Comparison of ENCODE assay signal across 8 mouse cellular contexts in the genomic region with DNA sequence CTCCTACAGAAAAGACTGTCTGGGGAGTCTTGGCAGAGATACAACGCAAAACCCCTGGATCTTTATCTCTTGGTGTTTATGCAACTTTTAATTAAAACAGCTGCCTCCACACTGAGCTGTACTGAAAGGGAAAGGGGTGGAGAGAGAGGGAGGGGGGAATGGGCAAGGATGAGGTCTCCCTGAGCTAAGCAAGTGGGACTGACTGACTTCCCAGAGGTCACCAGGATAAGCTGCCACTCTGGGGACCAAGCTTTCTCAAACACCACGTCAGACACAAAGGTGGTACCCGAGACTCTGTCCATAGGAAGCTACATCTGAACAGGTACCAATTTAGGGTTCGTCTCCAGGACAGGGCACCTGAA. TPM values are rescaled to one million over a fixed set of nuclear protein-coding genes. Genes with fewer than 3 reads are reported as not detected.
A peak's percentile ranks its signal among the peaks of the same experiment; 100 is the strongest.
DNase-seq lines count a peak whose midpoint lies in the region; ATAC-seq lines count a peak whose summit lies in the region.
"Had no signal": no experiment of that assay in that cellular context is flagged by ENCODE, and none has a peak within 500 bp of the region (broad histone marks: within the 10 kb centered on the region; RNA-seq: fewer than 3 reads in every experiment).

No protein-coding gene starts in this region.

- no peak overlapping the region for H3K4me2 ChIP-seq in lung, embryonic 15.5 days
- H3K4me2 ChIP-seq in forebrain, embryonic 16.5 days (ENCODE audit: low read length) = no peak overlapping the region
- H3K4me2 ChIP-seq in stomach, embryonic 15.5 days = no peak overlapping the region

- ATAC-seq in lung, embryonic 15.5 days (ENCODE audit: borderline replicate concordance, extremely low read depth, low FRiP score, low TSS enrichment) = peak; percentile 46; the same call in 1 of the 2 replicates
- ATAC-seq in forebrain, embryonic 16.5 days = peak; percentile 41; the same call in 1 of the 2 replicates
- ATAC-seq in stomach, embryonic 15.5 days (ENCODE audit: insufficient read depth, low FRiP score, low read depth) = no peak

- no peak overlapping the region for H3K9ac ChIP-seq in lung, embryonic 15.5 days
- no peak overlapping the region for H3K9ac ChIP-seq in forebrain, embryonic 16.5 days (replicated peaks; ENCODE audit: low read depth, low read length)
- H3K9ac ChIP-seq in stomach, embryonic 15.5 days = no peak overlapping the region
- H3K9ac ChIP-seq: liver, embryonic 14.5 days had no signal

- 56% methylated on average over 4 of the region's 4 CpGs for WGBS in lung, embryonic 15.5 days
- WGBS in forebrain, embryonic 16.5 days = 31% methylated on average over 4 of the region's 4 CpGs
- WGBS in limb, embryonic 10.5 days = 65% methylated on average over 4 of the region's 4 CpGs
- 48% methylated on average over 4 of the region's 4 CpGs for WGBS in stomach, embryonic 15.5 days

- intact Hi-C loops in gastrocnemius, postnatal 14 days (cut with DNase I; ENCODE audit: low total_unique reads) = no loop called here

- no peaks in the 10 kb centered on the region for H3K36me3 ChIP-seq in lung, embryonic 15.5 days
- H3K36me3 ChIP-seq in forebrain, embryonic 16.5 days (ENCODE audit: control insufficient read depth, insufficient read depth) = no peaks in the 10 kb centered on the region
- H3K36me3 ChIP-seq in limb, embryonic 10.5 days = no peaks in the 10 kb centered on the region
- no peaks in the 10 kb centered on the region for H3K36me3 ChIP-seq in stomach, embryonic 15.5 days

- H3K9me3 ChIP-seq in lung, embryonic 15.5 days = no peaks in the 10 kb centered on the region
- no peaks in the 10 kb centered on the region for H3K9me3 ChIP-seq in forebrain, embryonic 16.5 days (ENCODE audit: control insufficient read depth, low read length)
- H3K9me3 ChIP-seq in limb, embryonic 10.5 days (replicated peaks) = no peaks in the 10 kb centered on the region
- no peaks in the 10 kb centered on the region for H3K9me3 ChIP-seq in stomach, embryonic 15.5 days

- H3K4me3 ChIP-seq in lung, embryonic 15.5 days = no peak overlapping the region
- no peak overlapping the region for H3K4me3 ChIP-seq in forebrain, embryonic 16.5 days (replicated peaks; ENCODE audit: low read length)
- H3K4me3 ChIP-seq in limb, embryonic 10.5 days = no peak overlapping the region
- no peak overlapping the region for H3K4me3 ChIP-seq in stomach, embryonic 15.5 days (replicated peaks)

- peaks cover 21% of the 10 kb centered on the region for H3K4me1 ChIP-seq in lung, embryonic 15.5 days
- H3K4me1 ChIP-seq in forebrain, embryonic 16.5 days (replicated peaks; ENCODE audit: control insufficient read depth, insufficient read depth, low read length) = peaks cover 17% of the 10 kb centered on the region
- peaks cover 15% of the 10 kb centered on the region for H3K4me1 ChIP-seq in limb, embryonic 10.5 days
- H3K4me1 ChIP-seq in stomach, embryonic 15.5 days = peaks cover 12% of the 10 kb centered on the region

- no peaks in the 10 kb centered on the region for H3K27me3 ChIP-seq in lung, embryonic 15.5 days
- no peaks in the 10 kb centered on the region for H3K27me3 ChIP-seq in forebrain, embryonic 16.5 days (replicated peaks; ENCODE audit: control insufficient read depth, insufficient read depth, low read length)
- H3K27me3 ChIP-seq in limb, embryonic 10.5 days (ENCODE audit: low read depth, poor library complexity, severe bottlenecking) = no peaks in the 10 kb centered on the region
- H3K27me3 ChIP-seq in stomach, embryonic 15.5 days (replicated peaks) = no peaks in the 10 kb centered on the region

- H3K27ac ChIP-seq in lung, embryonic 15.5 days = peak overlapping the region; percentile 67
- H3K27ac ChIP-seq in forebrain, embryonic 16.5 days (ENCODE audit: low read length) = no peak overlapping the region; the same call in 1 of the 2 replicates
- peak overlapping the region; percentile 32; the same call in 1 of the 2 replicates for H3K27ac ChIP-seq in limb, embryonic 10.5 days
- peak overlapping the region; percentile 45 for H3K27ac ChIP-seq in stomach, embryonic 15.5 days
- H3K27ac ChIP-seq: liver, embryonic 14.5 days had no signal

- DNase-seq in lung, adult 18-20 months = no peak
- no peak for DNase-seq in limb, embryonic 10.5 days (ENCODE audit: low spot score)
- no peak for DNase-seq in testis, postnatal 10 days (ENCODE audit: low spot score)
- no peak for DNase-seq in gastrocnemius, postnatal 14 days

RNA-seq across cellular contexts. Expression of a gene that starts 30.1 kb away (rescaled TPM):
- polyA plus RNA-seq in lung, embryonic 15.5 days (2015; fragmentation: Nextera tagmentation; extraction: Ambion mirVana) = 25.4 and 29.0 TPM in 2 replicates
- polyA plus RNA-seq in forebrain, embryonic 16.5 days (2015; fragmentation: Nextera tagmentation; extraction: Ambion mirVana) = 14.8 and 17.0 TPM in 2 replicates
- 9.9 and 13.4 TPM in 2 replicates for polyA plus RNA-seq in limb, embryonic 10.5 days (2016; fragmentation: Nextera tagmentation; extraction: Ambion mirVana)
- 20.0 and 20.8 TPM in 2 replicates for polyA plus RNA-seq in stomach, embryonic 15.5 days (2015; fragmentation: Nextera tagmentation; extraction: Ambion mirVana)
- 10 to 100 TPM in 1 of 2 experiments, 1 to 10 TPM in 1; 9.7 to 11.4 TPM for total RNA-seq in gastrocnemius, postnatal 14 days (2021)
